Mouse (Mus musculus) bone marrow macrophage, adult 2 months (primary cell): ENCODE measurements around the gene Krt82. TPM values are rescaled to one million over a fixed set of nuclear protein-coding genes. Genes with fewer than 3 reads are reported as not detected.

Source experiments
- H3K27ac ChIP-seq: 2 replicates; pipeline ENCODE4 v1.5.1; 2012; ENCODE audit warnings: low read depth, low read length; ENCODE audit not compliant: insufficient read depth
- H3K4me1 ChIP-seq: 2 replicates; pipeline ENCODE4 v1.6.1; 2012; ENCODE audit warnings: low read length; ENCODE audit not compliant: control insufficient read depth, insufficient read depth
- H3K4me3 ChIP-seq: 2 replicates; pipeline ENCODE4 v1.5.1; 2012; ENCODE audit warnings: mild to moderate bottlenecking, low read length, moderate library complexity; ENCODE audit not compliant: insufficient read depth
- CTCF ChIP-seq: IDR thresholded peaks from 2 replicates; pipeline ENCODE4 v1.5.1; 2012; ENCODE audit warnings: low read depth, mild to moderate bottlenecking, low read length, moderate library complexity
- POLR2A ChIP-seq: IDR thresholded peaks from 2 replicates; pipeline ENCODE4 v1.6.1; 2012; ENCODE audit warnings: mild to moderate bottlenecking, low read depth, low read length, borderline replicate concordance
- polyA plus RNA-seq: library from polyadenylated mRNA; stranded (reverse); fragments of >200 nt; gene quantifications from 2 replicates; pipeline ENCODE4 v1.2.4, GENCODE M21; 2012; ENCODE audit not compliant: missing spikeins, insufficient read depth, insufficient read length

Gene Krt82
- polyA plus RNA-seq, 1 experiment = not detected

DNA sequence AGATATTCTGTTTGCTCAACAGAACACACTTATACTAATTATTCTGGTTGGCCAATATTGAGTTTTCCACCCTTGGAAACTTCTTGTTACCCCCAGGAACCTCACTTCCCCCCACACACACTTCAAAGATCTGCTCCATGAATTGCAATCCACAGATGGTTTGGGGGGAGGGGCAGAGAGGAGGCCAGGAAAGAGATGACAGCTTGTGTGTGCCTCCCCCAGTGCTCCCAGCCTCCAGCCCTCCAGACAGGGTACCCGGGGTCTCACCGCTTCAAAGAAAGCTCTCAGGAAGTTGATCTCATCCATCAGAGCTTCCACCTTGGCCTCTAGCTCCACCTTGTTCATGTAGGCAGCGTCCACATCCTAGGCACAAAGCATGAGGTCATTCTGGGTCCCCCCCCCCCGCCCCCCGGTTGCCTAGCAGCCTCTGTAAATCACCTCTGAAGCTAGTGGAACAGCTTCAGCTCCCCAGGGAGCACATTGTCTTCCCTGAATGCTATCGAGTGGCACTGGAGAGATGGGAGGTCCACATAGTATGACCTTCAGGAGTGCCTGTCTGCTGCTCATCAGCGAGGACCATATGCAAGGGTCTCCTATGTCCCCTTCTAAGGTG lies 7.7 kb upstream of the Krt82 start:
- no peak for TF ChIP-seq CTCF
- no peak for TF ChIP-seq POLR2A
- Histone ChIP-seq H3K4me3 (no peak overlapping the region), H3K27ac (no peak overlapping the region), H3K4me1 (no peaks in the 10 kb centered on the region)

DNA sequence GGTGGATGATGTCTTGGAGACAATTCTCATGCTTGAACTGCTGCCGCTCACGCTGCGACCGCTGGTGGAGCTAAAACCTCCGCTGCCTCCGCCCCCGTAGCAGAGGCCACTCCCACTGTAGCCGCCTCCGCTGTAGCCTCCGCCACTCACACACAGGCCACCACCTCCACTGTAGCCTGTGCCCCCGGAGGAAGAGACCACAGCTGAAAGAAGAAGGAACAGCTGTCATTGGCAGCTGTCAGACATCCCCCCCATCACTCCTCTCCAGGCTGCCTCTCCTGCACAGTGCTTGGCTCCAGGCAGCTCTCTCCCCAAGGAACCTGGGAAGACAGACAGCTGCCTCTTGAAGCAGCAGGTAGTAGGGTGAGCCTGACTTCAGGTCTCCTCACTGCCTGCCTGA lies 2.7 kb upstream of the Krt82 start:
- TF ChIP-seq CTCF = no peak
- no peak for TF ChIP-seq POLR2A
- Histone ChIP-seq H3K27ac (no peak overlapping the region), H3K4me3 (no peak overlapping the region), H3K4me1 (no peaks in the 10 kb centered on the region)

- TF ChIP-seq CTCF = no peak
- no peak for TF ChIP-seq POLR2A
- no peaks in the 10 kb centered on the region for H3K4me1 ChIP-seq
Observed at GRCm38 (mm10) chr15:101552188-101552587, 1.7 kb upstream of the Krt82 start.

GRCm38 (mm10) chr15:101544478-101544877 lies 6.0 kb downstream of the Krt82 start:
- no peaks in the 10 kb centered on the region for H3K4me1 ChIP-seq
- no peak overlapping the region for H3K4me3 ChIP-seq
- no peak overlapping the region for H3K27ac ChIP-seq
- no peak for TF ChIP-seq POLR2A
- no peak for TF ChIP-seq CTCF

More at GRCm38 (mm10) chr15:101552188-101552587, 1.7 kb upstream of the Krt82 start:
- Histone ChIP-seq H3K27ac (no peak overlapping the region), H3K4me3 (no peak overlapping the region)

GRCm38 (mm10) chr15:101542543-101542942 lies 7.9 kb downstream of the Krt82 start:
- no peaks in the 10 kb centered on the region for H3K4me1 ChIP-seq
- H3K27ac ChIP-seq = no peak overlapping the region
- no peak overlapping the region for H3K4me3 ChIP-seq
- no peak for TF ChIP-seq CTCF
- no peak for TF ChIP-seq POLR2A

GRCm38 (mm10) chr15:101538580-101538900 lies 11.9 kb downstream of the Krt82 start:
- H3K4me3 ChIP-seq = no peak overlapping the region
- H3K27ac ChIP-seq = no peak overlapping the region
- no peaks in the 10 kb centered on the region for H3K4me1 ChIP-seq
- no peak for TF ChIP-seq POLR2A
- TF ChIP-seq CTCF = peak; percentile 27; the same call in 1 of the 2 replicates

GRCm38 (mm10) chr15:101537864-101538579 lies 12.4 kb downstream of the Krt82 start:
- no peak; the same call in 1 of the 2 replicates for TF ChIP-seq CTCF
- no peak for TF ChIP-seq POLR2A
- Histone ChIP-seq H3K27ac (no peak overlapping the region), H3K4me1 (no peaks in the 10 kb centered on the region)

DNA sequence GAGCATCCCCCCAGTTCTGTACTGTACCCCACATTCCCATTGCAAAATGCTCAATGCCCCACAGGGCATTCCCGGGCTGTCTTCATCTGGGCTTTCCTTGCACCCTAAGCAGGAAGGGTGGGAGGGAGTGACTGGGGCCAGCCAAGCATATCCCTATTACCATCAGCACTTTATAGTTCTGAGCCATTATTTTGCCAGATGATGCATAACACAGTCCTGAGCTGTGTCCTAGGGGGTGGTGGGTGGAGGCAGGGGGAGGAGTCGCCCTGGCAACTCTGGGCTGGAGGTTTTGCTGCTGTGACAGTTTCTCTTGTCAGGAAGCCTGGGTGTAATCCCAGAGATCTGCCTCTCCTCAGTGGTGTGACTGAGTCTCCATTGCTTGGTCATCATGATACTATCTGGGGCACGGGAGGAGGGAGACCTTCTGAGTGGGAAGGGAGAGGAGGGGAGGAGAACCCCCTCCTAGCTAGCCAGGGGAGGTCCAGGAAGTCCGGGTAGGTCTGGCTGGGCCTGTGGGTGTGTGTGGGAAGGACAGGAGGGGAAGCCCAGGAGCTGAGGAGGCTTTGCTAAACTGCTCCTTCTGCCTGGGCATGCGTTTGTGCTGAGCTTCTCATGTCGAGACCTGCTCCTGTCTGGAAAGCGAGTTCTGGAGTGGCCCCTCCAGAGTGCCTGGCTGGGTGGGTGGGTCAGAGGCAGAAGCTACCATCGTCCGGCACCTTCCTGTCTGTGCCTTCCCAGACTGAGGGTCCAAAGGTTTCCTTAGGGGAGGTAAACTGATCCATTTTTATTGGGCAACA lies 14.2 kb downstream of the Krt82 start:
- H3K4me1 ChIP-seq = no peaks in the 10 kb centered on the region
- TF ChIP-seq CTCF = no peak
- no peak for TF ChIP-seq POLR2A
- no peak overlapping the region for H3K4me3 ChIP-seq
- H3K27ac ChIP-seq = no peak overlapping the region

More at GRCm38 (mm10) chr15:101537864-101538579, 12.4 kb downstream of the Krt82 start:
- H3K4me3 ChIP-seq = no peak overlapping the region

- Histone ChIP-seq H3K4me1 (no peaks in the 10 kb centered on the region), H3K27ac (no peak within 1 kb of the TSS), H3K4me3 (no peak within 1 kb of the TSS)
- no peak for TF ChIP-seq POLR2A
- TF ChIP-seq CTCF = no peak
Observed at GRCm38 (mm10) chr15:101532720-101533119, 17.7 kb downstream of the Krt82 start, which contains the start of gene Krt84. TSS of gene Krt84 (minus strand) at chr15:101532820.

- Histone ChIP-seq H3K4me1 (no peaks in the 10 kb centered on the region), H3K27ac (no peak overlapping the region), H3K4me3 (no peak overlapping the region)
- TF ChIP-seq CTCF = no peak
- no peak for TF ChIP-seq POLR2A
Observed at GRCm38 (mm10) chr15:101522556-101523232, 27.8 kb downstream of the Krt82 start.
